Mouse (Mus musculus) hindbrain, postnatal 0 days (tissue): Measurements from ENCODE around the gene Slc16a1. TPM values are rescaled to one million over a fixed set of nuclear protein-coding genes. Genes with fewer than 3 reads are reported as not detected.
A peak's percentile ranks its signal among the peaks of the same experiment; 100 is the strongest.

Experiments
- ATAC-seq: fragments of 200-750 bp; cut with Nextera tagmentation; 2 replicates; pipeline ENCODE4 v1.8.0; 2017; ENCODE audit warnings: mild to moderate bottlenecking, moderate TSS enrichment, moderate library complexity
- DNase-seq: peaks from one replicate; pipeline ENCODE4 v3.0.0-alpha.2; 2015; ENCODE audit warnings: low spot score
- H3K27ac ChIP-seq: fragments of 300-500 bp; sonication (generic); 2 replicates; pipeline ENCODE4 v1.5.1; 2014; ENCODE audit warnings: mild to moderate bottlenecking
- H3K27me3 ChIP-seq: fragments of 300-500 bp; sonication (generic); 2 replicates; pipeline ENCODE4 v1.6.1; 2014; ENCODE audit warnings: low read length, mixed read lengths; ENCODE audit not compliant: insufficient read depth
- H3K36me3 ChIP-seq: fragments of 300-500 bp; sonication (generic); 2 replicates; pipeline ENCODE4 v1.6.1; 2014; ENCODE audit warnings: low read length, mixed read lengths; ENCODE audit not compliant: insufficient read depth
- H3K4me1 ChIP-seq: fragments of 300-500 bp; sonication (generic); 2 replicates; pipeline ENCODE4 v1.6.1; 2014; ENCODE audit warnings: antibody characterized with exemption, low read length, mixed read lengths; ENCODE audit not compliant: insufficient read depth
- H3K4me2 ChIP-seq: fragments of 300-500 bp; sonication (generic); 2 replicates; pipeline ENCODE4 v1.6.1; 2014; ENCODE audit warnings: low read depth, mild to moderate bottlenecking, low read length, moderate library complexity, mixed read lengths
- H3K4me3 ChIP-seq: fragments of 300-500 bp; sonication (generic); 2 replicates; pipeline ENCODE4 v1.5.1; 2014; ENCODE audit warnings: low read length
- H3K9ac ChIP-seq: fragments of 300-500 bp; sonication (generic); replicated peaks from 2 replicates; pipeline ENCODE4 v1.6.1; 2014; ENCODE audit warnings: mild to moderate bottlenecking, low read length, moderate library complexity, mixed read lengths
- H3K9me3 ChIP-seq: fragments of 300-500 bp; sonication (generic); 2 replicates; pipeline ENCODE4 v1.6.1; 2016; ENCODE audit warnings: low read length, mixed read lengths
- CTCF ChIP-seq: IDR thresholded peaks from 2 replicates; pipeline ENCODE4 v1.5.1; 2016; ENCODE audit warnings: antibody characterized with exemption, control low read depth, low read depth
- WGBS: fragments of 180-500 bp; shearing (Covaris S2); extraction: QIAGEN DNeasy Blood & Tissue Kit; methylation state at CpG from one replicate; pipeline ENCODE4 v1.1.7; 2014; 5-methylcytosine and 5-hydroxymethylcytosine counted together
- polyA plus RNA-seq: library from polyadenylated mRNA; unstranded; fragments of >200 nt; fragmentation: Nextera tagmentation; extraction: Ambion mirVana; gene quantifications from 2 replicates; pipeline ENCODE4 v1.2.1, GENCODE M21; 2015
- total RNA-seq: library from RNA; depleted of rRNA; stranded (reverse); fragments of >200 nt; gene quantifications from 2 replicates; pipeline ENCODE4 v1.2.3, GENCODE M21; 2014

Slc16a1 gene
- total and polyA plus RNA-seq, 2 experiments from 2014 or later = 22.6 to 43.4 TPM

- DNase-seq = peak; percentile 50
- H3K36me3 ChIP-seq = no peaks in the 10 kb centered on the region
- H3K4me3 ChIP-seq = peak overlapping the region; percentile 87
- peak overlapping the region; percentile 78 for H3K27ac ChIP-seq
- peak overlapping the region; percentile 86 for H3K9ac ChIP-seq
- peaks cover 3% of the 10 kb centered on the region; the same call in 1 of the 2 replicates for H3K4me1 ChIP-seq
- no peaks in the 10 kb centered on the region for H3K27me3 ChIP-seq
- ATAC-seq = peak; percentile 64
- H3K9me3 ChIP-seq = no peaks in the 10 kb centered on the region
- peak overlapping the region; percentile 92 for H3K4me2 ChIP-seq
- no peak for TF ChIP-seq CTCF
- WGBS = under 1% methylated on average over 58 of the region's 58 CpGs
Observed at GRCm38 (mm10) chr3:104638932-104639748, 672 bp downstream of the Slc16a1 start.

GRCm38 (mm10) chr3:104639749-104640368, 1.4 kb downstream of the Slc16a1 start:
- Histone ChIP-seq H3K4me3 (peak overlapping the region; percentile 87), H3K9ac (no peak overlapping the region), H3K36me3 (no peaks in the 10 kb centered on the region), H3K27ac (no peak overlapping the region), H3K4me2 (peak overlapping the region; percentile 92), H3K27me3 (no peaks in the 10 kb centered on the region), H3K4me1 (peaks cover 3% of the 10 kb centered on the region; the same call in 1 of the 2 replicates), H3K9me3 (no peaks in the 10 kb centered on the region)
- DNase-seq (no peak), ATAC-seq (no peak)
- TF ChIP-seq CTCF = no peak
- 30% methylated on average over 10 of the region's 10 CpGs for WGBS

DNA sequence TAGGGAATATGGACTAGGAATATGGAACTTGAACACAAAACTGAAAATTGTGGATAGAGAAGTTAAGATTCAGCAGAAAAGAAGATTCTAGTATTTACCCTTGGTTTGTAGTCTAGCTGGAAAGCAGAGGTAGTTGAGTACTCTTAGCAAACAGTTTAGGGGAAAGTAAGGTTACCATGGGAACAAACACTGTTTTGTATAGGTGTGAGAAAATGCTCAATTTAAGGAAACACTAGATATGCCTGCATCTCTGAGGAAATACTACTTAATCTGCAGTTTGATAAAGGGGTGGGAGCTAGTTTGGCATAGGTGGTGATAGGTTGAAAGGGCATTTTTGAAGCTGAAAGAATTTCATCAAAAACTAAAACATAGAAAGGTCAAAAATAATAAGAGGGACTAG, 2.4 kb downstream of the Slc16a1 start:
- Histone ChIP-seq H3K27ac (no peak overlapping the region), H3K27me3 (no peaks in the 10 kb centered on the region), H3K36me3 (no peaks in the 10 kb centered on the region), H3K4me2 (no peak overlapping the region), H3K4me3 (no peak overlapping the region), H3K4me1 (peaks cover 3% of the 10 kb centered on the region; the same call in 1 of the 2 replicates), H3K9me3 (no peaks in the 10 kb centered on the region), H3K9ac (no peak overlapping the region)
- DNase-seq (no peak), ATAC-seq (no peak)
- no peak for TF ChIP-seq CTCF

DNA sequence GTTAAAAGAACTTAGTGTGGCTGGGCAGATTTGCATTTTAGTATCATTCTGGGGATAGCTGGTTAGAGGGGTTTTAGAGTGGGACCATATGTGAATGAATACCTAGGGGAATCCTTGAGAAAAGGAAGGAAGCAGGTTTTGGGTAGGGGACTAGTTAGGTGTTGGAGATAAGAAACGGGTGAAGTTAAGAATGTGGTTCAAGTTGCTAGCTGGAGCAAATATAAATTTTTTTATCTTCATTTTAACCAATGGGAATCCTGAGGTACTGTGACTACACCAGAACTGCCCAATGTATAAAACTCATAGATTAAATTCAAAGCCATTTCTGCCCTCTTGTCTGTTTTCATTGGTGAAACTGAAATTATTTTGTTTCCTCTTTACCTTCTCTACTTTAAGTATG, 2.8 kb downstream of the Slc16a1 start:
- no peaks in the 10 kb centered on the region for H3K9me3 ChIP-seq
- DNase-seq (no peak), ATAC-seq (no peak)
- no peak overlapping the region for H3K9ac ChIP-seq
- no peak overlapping the region for H3K4me2 ChIP-seq
- no peaks in the 10 kb centered on the region for H3K27me3 ChIP-seq
- 78% methylated on average over 1 of the region's 1 CpGs for WGBS
- H3K4me1 ChIP-seq = peaks cover 3% of the 10 kb centered on the region; the same call in 1 of the 2 replicates
- no peaks in the 10 kb centered on the region for H3K36me3 ChIP-seq
- H3K27ac ChIP-seq = no peak overlapping the region
- H3K4me3 ChIP-seq = no peak overlapping the region
- no peak for TF ChIP-seq CTCF

DNA sequence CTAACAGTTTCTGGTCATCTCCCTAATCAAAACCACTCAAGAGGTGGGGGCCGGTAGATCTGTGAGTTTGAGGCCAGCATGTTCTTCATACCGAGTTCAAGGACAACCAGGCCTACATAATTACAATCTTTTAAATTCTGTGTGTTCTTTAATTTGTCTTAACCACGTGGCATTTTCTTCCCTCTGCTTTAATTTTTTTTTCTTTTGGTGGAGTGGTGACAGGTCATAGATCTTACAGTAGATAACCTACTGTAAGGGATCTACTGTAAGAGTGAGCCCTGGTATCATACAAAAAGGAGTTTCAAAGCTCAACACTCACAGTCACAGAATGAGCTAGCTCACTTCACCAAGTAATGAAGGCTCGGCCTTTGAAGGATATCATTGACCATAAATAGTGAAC, 4.6 kb downstream of the Slc16a1 start:
- no peak for ATAC-seq
- no peak overlapping the region for H3K4me3 ChIP-seq

DNA sequence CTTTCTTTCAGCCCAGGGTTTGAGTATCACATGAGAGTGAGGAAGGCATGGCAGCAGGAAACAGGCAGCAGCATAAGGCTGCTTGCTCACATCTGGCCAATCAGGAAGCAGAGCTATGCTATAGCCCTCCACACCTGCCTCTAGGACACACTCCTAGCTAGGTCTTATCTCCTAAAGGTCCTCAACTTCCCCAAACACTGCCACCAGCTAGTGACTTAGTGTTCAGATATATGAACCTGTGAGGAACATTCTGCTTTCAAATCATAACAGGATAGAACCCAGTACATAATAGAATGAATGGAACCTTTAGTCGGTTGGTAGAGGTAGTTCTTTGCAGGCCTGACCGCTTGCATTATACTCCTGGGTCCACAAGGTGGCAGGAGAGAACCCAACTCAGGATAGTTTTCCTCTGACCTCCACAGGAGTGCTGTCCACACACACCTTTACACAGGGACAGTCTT, 5.4 kb downstream of the Slc16a1 start:
- TF ChIP-seq CTCF = peak; percentile 80
- H3K4me1 ChIP-seq = peaks cover 3% of the 10 kb centered on the region; the same call in 1 of the 2 replicates
- H3K4me3 ChIP-seq = no peak overlapping the region
- DNase-seq = peak; percentile 72
- no peaks in the 10 kb centered on the region for H3K36me3 ChIP-seq
- H3K4me2 ChIP-seq = no peak overlapping the region
- 15% methylated on average over 2 of the region's 2 CpGs for WGBS
- no peaks in the 10 kb centered on the region for H3K27me3 ChIP-seq
- ATAC-seq = 0 out of 2 replicates have a peak, but pooled peaks have one; percentile 46
- H3K9ac ChIP-seq = no peak overlapping the region
- H3K9me3 ChIP-seq = no peaks in the 10 kb centered on the region
- H3K27ac ChIP-seq = no peak overlapping the region

More for the DNA sequence above, 4.6 kb downstream of the Slc16a1 start:
- TF ChIP-seq CTCF = no peak
- no peaks in the 10 kb centered on the region for H3K36me3 ChIP-seq
- H3K4me2 ChIP-seq = no peak overlapping the region
- H3K4me1 ChIP-seq = peaks cover 3% of the 10 kb centered on the region; the same call in 1 of the 2 replicates
- no peak for DNase-seq
- WGBS = 86% methylated on average over 4 of the region's 4 CpGs
- H3K9ac ChIP-seq = no peak overlapping the region
- H3K27me3 ChIP-seq = no peaks in the 10 kb centered on the region
- H3K27ac ChIP-seq = no peak overlapping the region
- no peaks in the 10 kb centered on the region for H3K9me3 ChIP-seq
